Mouse (Mus musculus): ENCODE measurements around the gene Nsun5.
A peak's percentile ranks its signal among the peaks of the same experiment; 100 is the strongest.

Nsun5 gene

GRCm38 (mm10) chr5:135375167-135375566 is 5.4 kb downstream of the Nsun5 start:
- DNase-seq = no peak

GRCm38 (mm10) chr5:135376341-135376740 is 6.6 kb downstream of the Nsun5 start:
- DNase-seq = no peak

GRCm38 (mm10) chr5:135380681-135381080 is 10.9 kb downstream of the Nsun5 start:
- no peak for DNase-seq

GRCm38 (mm10) chr5:135381356-135381925 is 11.7 kb downstream of the Nsun5 start:
- no peak for DNase-seq

- no peak for DNase-seq
Measured at GRCm38 (mm10) chr5:135382746-135383145, 13.0 kb downstream of the Nsun5 start.

GRCm38 (mm10) chr5:135383771-135384170 is 14.0 kb downstream of the Nsun5 start:
- no peak for DNase-seq

- DNase-seq = peak; percentile 82
Measured at GRCm38 (mm10) chr5:135394004-135394823, 24.5 kb downstream of the Nsun5 start, which contains the start of gene Pom121. Gene Pom121 (minus strand): TSS chr5:135394546.

- no peak for DNase-seq
Measured at GRCm38 (mm10) chr5:135395826-135396225, 26.1 kb downstream of the Nsun5 start.

GRCm38 (mm10) chr5:135399382-135399781 is 29.6 kb downstream of the Nsun5 start:
- no peak for DNase-seq

GRCm38 (mm10) chr5:135400244-135400643 is 30.5 kb downstream of the Nsun5 start:
- DNase-seq = peak; percentile 50

GRCm38 (mm10) chr5:135404623-135405022 is 34.9 kb downstream of the Nsun5 start:
- DNase-seq = no peak

- no peak for DNase-seq
Measured at GRCm38 (mm10) chr5:135405437-135405836, 35.7 kb downstream of the Nsun5 start.

GRCm38 (mm10) chr5:135408114-135408513 is 38.4 kb downstream of the Nsun5 start:
- DNase-seq = no peak

GRCm38 (mm10) chr5:135410266-135410665 is 40.5 kb downstream of the Nsun5 start:
- DNase-seq = no peak
